Mouse (Mus musculus) hindbrain, embryonic 16.5 days (tissue): ENCODE results near the gene Mmp11. TPM values are rescaled to one million over a fixed set of nuclear protein-coding genes. Genes with fewer than 3 reads are reported as not detected.

Experiments used
- ATAC-seq: fragments of 200-750 bp; cut with Nextera tagmentation; 2 replicates; pipeline ENCODE4 v1.8.0; 2017; ENCODE audit warnings: moderate TSS enrichment, moderate library complexity
- H3K27ac ChIP-seq: fragments of 300-500 bp; sonication (generic); 2 replicates; pipeline ENCODE4 v1.5.1; 2014; ENCODE audit warnings: low read depth, mild to moderate bottlenecking, control low read depth, low read length, moderate library complexity
- H3K27me3 ChIP-seq: fragments of 300-500 bp; sonication (generic); replicated peaks from 2 replicates; pipeline ENCODE4 v1.6.1; 2014; ENCODE audit warnings: low read length; ENCODE audit not compliant: control insufficient read depth, insufficient read depth
- H3K36me3 ChIP-seq: fragments of 300-500 bp; sonication (generic); 2 replicates; pipeline ENCODE4 v1.6.1; 2014; ENCODE audit warnings: mild to moderate bottlenecking, low read length, moderate library complexity, mixed read lengths; ENCODE audit not compliant: control insufficient read depth, insufficient read depth
- H3K4me1 ChIP-seq: fragments of 300-500 bp; sonication (generic); 2 replicates; pipeline ENCODE4 v1.6.1; 2014; ENCODE audit warnings: low read depth, low read length; ENCODE audit not compliant: control insufficient read depth, insufficient read depth
- H3K4me2 ChIP-seq: fragments of 300-500 bp; sonication (generic); 2 replicates; pipeline ENCODE4 v1.6.1; 2014; ENCODE audit warnings: mild to moderate bottlenecking, low read length, control low read depth, moderate library complexity
- H3K4me3 ChIP-seq: fragments of 300-500 bp; sonication (generic); 2 replicates; pipeline ENCODE4 v1.5.1; 2014; ENCODE audit warnings: mild to moderate bottlenecking, low read length, control low read depth, moderate library complexity
- H3K9ac ChIP-seq: fragments of 300-500 bp; sonication (generic); 2 replicates; pipeline ENCODE4 v1.6.1; 2014; ENCODE audit warnings: low read depth, mild to moderate bottlenecking, control low read depth, low read length, moderate library complexity
- H3K9me3 ChIP-seq: fragments of 300-500 bp; sonication (generic); 2 replicates; pipeline ENCODE4 v1.6.1; 2014; ENCODE audit warnings: mild to moderate bottlenecking, low read length, moderate library complexity; ENCODE audit not compliant: control insufficient read depth
- WGBS: fragments of 180-500 bp; shearing (Covaris S2); extraction: QIAGEN DNeasy Blood & Tissue Kit; methylation state at CpG from one replicate; pipeline ENCODE4 v1.1.7; 2014; 5-methylcytosine and 5-hydroxymethylcytosine counted together
- polyA plus RNA-seq: library from polyadenylated mRNA; unstranded; fragments of >200 nt; fragmentation: Nextera tagmentation; extraction: Ambion mirVana; gene quantifications from 2 replicates; pipeline ENCODE4 v1.2.1, GENCODE M21; 2015

Gene Mmp11
- 13.6 and 16.6 TPM in 2 replicates for polyA plus RNA-seq

- Histone ChIP-seq H3K9ac (peak within 1 kb of the TSS; percentile 68), H3K27ac (peak within 1 kb of the TSS; percentile 36), H3K9me3 (no peaks in the 10 kb centered on the region), H3K4me1 (peaks cover 24% of the 10 kb centered on the region), H3K4me2 (peak within 1 kb of the TSS; percentile 74), H3K4me3 (peak within 1 kb of the TSS; percentile 57), H3K36me3 (no peaks in the 10 kb centered on the region), H3K27me3 (no peaks in the 10 kb centered on the region)
- 1% methylated on average over 47 of the region's 51 CpGs for WGBS
- ATAC-seq = peak; percentile 74
Observed at GRCm38 (mm10) chr10:75935680-75936541, at the start of gene Mmp11. Gene Mmp11, minus strand, starts transcription at chr10:75936496.

DNA sequence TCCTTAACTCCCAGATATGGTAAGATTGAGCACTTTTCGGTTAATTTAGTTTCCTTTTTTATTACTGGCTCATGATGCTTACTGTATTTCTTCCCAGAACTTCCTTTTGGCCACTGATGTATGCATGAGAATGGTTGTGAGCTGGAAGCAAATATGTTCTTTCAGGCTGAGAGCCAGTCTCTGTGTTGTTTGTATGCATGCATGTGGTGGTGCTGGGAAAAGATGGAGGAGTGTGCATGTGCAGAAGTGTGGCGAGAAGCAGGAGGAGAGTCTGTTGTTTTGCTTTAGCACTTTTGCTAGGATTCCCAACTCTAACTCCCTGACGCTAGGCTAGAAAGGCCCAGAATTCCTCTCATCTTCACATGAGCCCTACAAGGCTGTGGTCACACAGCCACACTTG lies 43.1 kb upstream of the Mmp11 start:
- no peak for ATAC-seq
- H3K4me3 ChIP-seq = no peak overlapping the region

GRCm38 (mm10) chr10:75978835-75979157 lies 42.5 kb upstream of the Mmp11 start:
- Histone ChIP-seq H3K4me1 (no peaks in the 10 kb centered on the region), H3K9ac (no peak overlapping the region), H3K27me3 (no peaks in the 10 kb centered on the region), H3K4me2 (no peak overlapping the region), H3K27ac (no peak overlapping the region), H3K36me3 (no peaks in the 10 kb centered on the region), H3K9me3 (no peaks in the 10 kb centered on the region), H3K4me3 (no peak overlapping the region)
- WGBS = 60% methylated on average over 5 of the region's 5 CpGs
- no peak for ATAC-seq

More for the DNA sequence above, 43.1 kb upstream of the Mmp11 start:
- Histone ChIP-seq H3K4me2 (no peak overlapping the region), H3K9me3 (no peaks in the 10 kb centered on the region), H3K27ac (no peak overlapping the region), H3K36me3 (no peaks in the 10 kb centered on the region), H3K9ac (no peak overlapping the region), H3K4me1 (no peaks in the 10 kb centered on the region), H3K27me3 (no peaks in the 10 kb centered on the region)
- WGBS = 86% methylated on average over 3 of the region's 3 CpGs

- no peak overlapping the region for H3K4me3 ChIP-seq
- 38% methylated on average over 10 of the region's 10 CpGs for WGBS
- no peak for ATAC-seq
Observed at GRCm38 (mm10) chr10:75978119-75978834, 42.0 kb upstream of the Mmp11 start.

DNA sequence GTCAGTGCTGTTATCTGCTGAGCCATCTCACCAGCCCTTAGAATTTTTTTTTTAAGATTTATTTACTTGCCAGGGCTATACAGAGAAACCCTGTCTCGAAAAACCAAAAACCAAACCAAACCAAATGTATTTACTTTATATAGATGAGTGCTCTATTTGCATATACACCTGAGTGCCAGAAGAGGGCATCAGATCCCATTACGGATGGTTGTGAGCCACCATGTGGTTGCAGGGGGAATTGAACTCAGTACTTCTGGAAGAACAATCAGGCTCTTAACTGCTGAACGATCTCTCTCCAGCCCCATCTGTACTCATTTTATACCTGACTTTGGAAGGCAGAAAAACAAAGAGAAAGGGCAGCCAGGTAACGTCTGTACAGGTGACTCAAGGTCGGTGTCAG lies 38.9 kb upstream of the Mmp11 start:
- H3K4me3 ChIP-seq = no peak overlapping the region
- ATAC-seq = no peak
- H3K9ac ChIP-seq = no peak overlapping the region
- no peaks in the 10 kb centered on the region for H3K27me3 ChIP-seq
- no peaks in the 10 kb centered on the region for H3K4me1 ChIP-seq
- no peak overlapping the region for H3K27ac ChIP-seq
- H3K36me3 ChIP-seq = no peaks in the 10 kb centered on the region
- peaks cover 3% of the 10 kb centered on the region; the same call in 1 of the 2 replicates for H3K9me3 ChIP-seq
- 79% methylated on average over 5 of the region's 5 CpGs for WGBS
- no peak overlapping the region for H3K4me2 ChIP-seq

More at GRCm38 (mm10) chr10:75978119-75978834, 42.0 kb upstream of the Mmp11 start:
- no peaks in the 10 kb centered on the region for H3K4me1 ChIP-seq
- no peak overlapping the region for H3K4me2 ChIP-seq
- no peaks in the 10 kb centered on the region for H3K27me3 ChIP-seq
- no peaks in the 10 kb centered on the region for H3K36me3 ChIP-seq
- H3K27ac ChIP-seq = no peak overlapping the region
- no peak overlapping the region for H3K9ac ChIP-seq
- no peaks in the 10 kb centered on the region for H3K9me3 ChIP-seq

DNA sequence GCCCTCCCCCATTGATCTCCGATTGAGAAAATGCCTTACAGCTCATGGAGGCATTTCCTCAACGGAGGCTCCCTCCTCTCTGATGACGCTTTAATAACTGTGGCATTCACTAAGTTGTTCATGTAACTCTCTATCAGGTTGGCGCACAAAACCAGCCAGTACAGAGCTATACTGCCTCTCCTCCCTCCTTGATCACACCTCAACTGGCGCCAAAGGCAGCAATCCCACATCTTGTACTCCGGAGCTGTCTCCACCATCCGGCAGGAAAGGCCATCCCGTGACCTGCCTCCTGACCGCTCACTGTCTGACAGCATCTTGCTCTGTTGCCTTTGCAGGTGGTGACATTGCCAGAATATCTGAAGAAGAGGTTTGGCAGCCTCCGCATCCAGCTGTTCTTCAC lies 37.5 kb upstream of the Mmp11 start:
- ATAC-seq = no peak
- Histone ChIP-seq H3K4me3 (no peak overlapping the region), H3K27me3 (no peaks in the 10 kb centered on the region), H3K4me1 (no peaks in the 10 kb centered on the region), H3K4me2 (no peak overlapping the region), H3K9me3 (peaks cover 3% of the 10 kb centered on the region; the same call in 1 of the 2 replicates), H3K27ac (no peak overlapping the region), H3K36me3 (no peaks in the 10 kb centered on the region), H3K9ac (no peak overlapping the region)
- WGBS = 87% methylated on average over 10 of the region's 10 CpGs

- no peak within 1 kb of the TSS for H3K27ac ChIP-seq
- H3K9me3 ChIP-seq = no peaks in the 10 kb centered on the region
- H3K36me3 ChIP-seq = no peaks in the 10 kb centered on the region
- H3K4me2 ChIP-seq = peak within 1 kb of the TSS; percentile 41
- peaks cover 11% of the 10 kb centered on the region for H3K4me1 ChIP-seq
- peak within 1 kb of the TSS; percentile 11; the same call in 1 of the 2 replicates for H3K4me3 ChIP-seq
- H3K27me3 ChIP-seq = no peaks in the 10 kb centered on the region
- WGBS = 34% methylated on average over 20 of the region's 20 CpGs
- ATAC-seq = no peak
- peak within 1 kb of the TSS; percentile 44; the same call in 1 of the 2 replicates for H3K9ac ChIP-seq
Observed at GRCm38 (mm10) chr10:75954381-75954811, 18.1 kb upstream of the Mmp11 start, which contains the start of gene Gm5134. Gene Gm5134, plus strand, starts transcription at chr10:75954514.

DNA sequence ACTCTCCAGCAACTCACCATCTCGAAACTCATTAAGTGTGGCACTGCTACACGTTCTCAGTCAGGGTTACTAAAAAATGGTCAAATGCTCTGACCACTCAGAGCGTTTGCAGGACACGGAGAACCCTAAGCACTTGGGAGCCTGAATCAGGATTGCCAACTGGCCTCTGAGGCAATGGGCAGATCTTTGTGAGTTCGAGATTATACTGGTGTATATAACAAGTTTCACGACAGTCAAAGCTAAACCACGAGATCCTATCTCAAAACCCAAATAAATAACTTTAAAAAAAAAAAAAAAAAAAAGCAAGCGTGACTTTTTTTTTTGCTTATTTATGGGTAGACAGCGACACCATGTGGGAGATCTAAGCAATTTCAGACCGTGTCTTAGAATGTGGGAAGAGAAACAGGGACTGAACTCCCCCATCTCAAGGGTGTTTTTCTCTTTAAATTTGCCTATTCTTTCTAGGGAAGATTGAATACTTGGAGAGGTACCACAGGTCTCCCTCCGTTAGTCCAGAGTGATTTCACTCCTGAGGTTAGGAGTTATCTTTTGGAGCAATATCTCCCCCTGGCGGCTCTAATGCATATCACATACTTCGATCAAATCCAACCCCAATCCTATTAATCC lies 15.2 kb upstream of the Mmp11 start:
- Histone ChIP-seq H3K36me3 (no peaks in the 10 kb centered on the region), H3K4me2 (peak overlapping the region; percentile 86), H3K27me3 (no peaks in the 10 kb centered on the region), H3K27ac (no peak overlapping the region), H3K9ac (peak overlapping the region; percentile 59), H3K9me3 (no peaks in the 10 kb centered on the region), H3K4me1 (peaks cover 11% of the 10 kb centered on the region), H3K4me3 (peak overlapping the region; percentile 44)
- peak; percentile 32; the same call in 1 of the 2 replicates for ATAC-seq
- WGBS = 2% methylated on average over 13 of the region's 13 CpGs
